Mouse (Mus musculus) thymus, adult 2 months (tissue): Measurements from ENCODE around the gene Lrrc4.

Experiments
- CTCF ChIP-seq: fragments of 200-500 bp; IDR thresholded peaks from 2 replicates; pipeline ENCODE4 v1.5.1; 2012; ENCODE audit warnings: mild to moderate bottlenecking, control low read depth, low read length, moderate library complexity, borderline replicate concordance; ENCODE audit not compliant: control insufficient read depth, poor library complexity, insufficient read depth; ENCODE audit errors: extremely low read depth
- POLR2A ChIP-seq: fragments of 200-500 bp; IDR thresholded peaks from 2 replicates; pipeline ENCODE4 v1.6.1; 2012; ENCODE audit warnings: mild to moderate bottlenecking, low read length, control low read depth, moderate library complexity; ENCODE audit not compliant: control insufficient read depth, poor library complexity, insufficient read depth; ENCODE audit errors: extremely low read depth

DNA sequence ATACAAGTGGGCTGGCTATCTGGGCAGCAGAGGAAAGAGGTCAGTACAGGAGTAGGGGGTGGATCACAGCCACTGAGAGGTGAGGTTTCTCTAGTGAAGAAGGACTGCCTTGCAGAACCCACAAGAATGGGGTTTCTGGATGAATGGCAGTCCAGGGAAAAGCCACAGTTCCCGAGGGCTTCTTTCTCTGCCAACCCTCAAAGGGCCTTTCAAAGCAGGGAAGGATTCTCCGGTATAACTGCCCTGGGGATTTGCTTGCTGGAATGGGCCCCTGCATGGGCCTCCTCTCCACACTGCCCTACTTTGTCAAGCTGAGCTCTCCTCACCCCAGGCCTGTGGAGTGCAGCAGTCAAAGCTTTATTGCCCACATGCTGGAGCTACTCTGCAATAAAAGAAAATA is 22.1 kb upstream of the Lrrc4 start:
- no peak for TF ChIP-seq POLR2A
- no peak for TF ChIP-seq CTCF
